Mouse (Mus musculus): Measurements from ENCODE around the gene Tbc1d4. TPM values are rescaled to one million over a fixed set of nuclear protein-coding genes. Genes with fewer than 3 reads are reported as not detected.

Gene Tbc1d4
- 8.1 and 9.8 TPM in 2 replicates for polyA plus RNA-seq (2012; rRNA removed)

DNA sequence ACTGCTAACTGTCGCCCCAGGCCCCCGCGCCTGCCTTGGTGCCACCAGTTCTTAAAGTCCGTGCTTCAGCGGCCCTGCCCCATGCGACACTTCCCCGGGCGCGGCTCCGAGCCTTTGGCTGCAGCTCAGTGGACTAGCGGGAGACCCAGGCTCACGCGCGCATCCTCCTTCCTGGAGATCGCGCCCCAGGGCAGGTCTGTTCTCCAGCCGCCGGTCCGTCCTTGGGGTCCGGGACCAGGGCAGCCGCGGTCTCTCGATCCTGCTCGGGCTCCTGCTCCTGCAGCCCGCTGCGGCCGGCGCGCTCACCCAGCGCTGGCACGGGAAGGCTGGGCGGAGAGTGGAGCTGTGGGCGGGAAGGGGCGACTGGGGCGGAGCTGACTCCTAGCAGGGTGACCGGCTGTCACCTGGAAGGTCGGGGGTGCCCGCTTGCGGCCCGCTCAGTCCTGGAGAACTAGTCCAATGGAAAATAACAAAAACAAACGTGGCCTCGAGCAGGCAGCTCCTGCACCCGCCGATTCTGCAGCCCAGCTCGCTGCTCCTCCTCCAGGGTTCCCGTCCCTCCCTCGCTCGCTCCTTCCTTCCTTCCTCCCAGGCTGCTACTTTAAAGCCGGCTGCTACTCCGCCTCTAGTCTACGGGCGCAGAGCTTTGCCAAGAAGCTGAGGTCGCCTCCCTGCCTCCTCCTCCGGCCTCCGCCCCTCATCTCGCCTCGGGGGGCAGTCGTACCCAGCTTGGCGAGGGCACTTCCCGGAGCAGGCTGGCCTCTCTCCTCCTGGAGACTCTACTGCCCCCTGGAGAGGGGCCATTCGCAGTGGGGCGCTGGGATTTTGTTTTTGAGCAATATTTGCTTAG is at the start of gene Tbc1d4:
TSS of gene Tbc1d4 (minus strand) at position 673 of the 850 bp plus-strand sequence.

DNA sequence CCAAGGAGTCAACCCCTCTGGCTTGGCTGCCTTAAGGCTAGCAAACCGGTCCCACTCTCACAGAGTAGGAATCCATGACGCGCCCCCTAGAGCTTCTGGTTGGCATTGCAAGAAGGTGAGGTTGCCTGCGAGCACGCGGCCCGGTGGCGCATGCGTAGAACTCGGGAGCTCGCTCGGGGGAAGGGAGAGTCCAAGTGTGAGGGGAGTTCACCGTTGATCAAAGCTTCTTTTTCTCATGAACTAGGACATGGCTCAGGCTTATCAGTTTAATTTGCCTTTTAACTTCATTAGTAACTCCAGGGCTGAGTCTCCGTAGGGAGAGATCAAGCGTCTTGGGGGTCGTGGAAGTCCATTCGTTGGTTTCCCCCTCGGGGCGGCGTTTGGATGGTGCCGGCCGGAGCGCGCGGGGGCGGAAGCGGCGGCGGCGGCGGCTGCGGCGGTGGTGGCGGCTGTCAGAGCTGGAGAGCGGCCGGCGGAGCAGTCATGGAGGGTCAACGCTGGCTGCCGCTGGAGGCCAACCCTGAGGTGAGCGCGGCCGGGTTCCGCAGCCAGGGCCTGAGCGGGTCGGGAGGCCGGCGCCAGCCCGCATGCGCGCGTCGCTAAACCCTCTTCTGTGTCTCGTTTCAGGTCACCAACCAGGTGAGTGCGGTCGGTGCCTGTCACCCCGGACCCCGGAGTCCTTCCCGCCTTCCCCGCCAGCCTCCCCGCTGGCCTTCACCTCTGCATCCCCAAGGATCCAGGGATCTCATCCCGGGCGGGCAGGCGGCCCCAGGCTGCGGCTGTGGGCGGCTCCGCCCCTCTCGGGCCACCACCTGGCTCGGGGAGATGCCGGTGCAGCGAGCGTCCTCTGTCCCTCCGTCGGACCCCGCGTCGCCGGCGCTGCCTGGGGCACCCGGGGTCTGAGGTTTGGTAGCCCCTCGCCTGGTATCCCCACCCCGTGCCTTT is 44.9 kb upstream of the Tbc1d4 start, which contains the start of gene Uchl3:
TSS of gene Uchl3 (plus strand) at position 387 of the 945 bp plus-strand sequence.

DNA sequence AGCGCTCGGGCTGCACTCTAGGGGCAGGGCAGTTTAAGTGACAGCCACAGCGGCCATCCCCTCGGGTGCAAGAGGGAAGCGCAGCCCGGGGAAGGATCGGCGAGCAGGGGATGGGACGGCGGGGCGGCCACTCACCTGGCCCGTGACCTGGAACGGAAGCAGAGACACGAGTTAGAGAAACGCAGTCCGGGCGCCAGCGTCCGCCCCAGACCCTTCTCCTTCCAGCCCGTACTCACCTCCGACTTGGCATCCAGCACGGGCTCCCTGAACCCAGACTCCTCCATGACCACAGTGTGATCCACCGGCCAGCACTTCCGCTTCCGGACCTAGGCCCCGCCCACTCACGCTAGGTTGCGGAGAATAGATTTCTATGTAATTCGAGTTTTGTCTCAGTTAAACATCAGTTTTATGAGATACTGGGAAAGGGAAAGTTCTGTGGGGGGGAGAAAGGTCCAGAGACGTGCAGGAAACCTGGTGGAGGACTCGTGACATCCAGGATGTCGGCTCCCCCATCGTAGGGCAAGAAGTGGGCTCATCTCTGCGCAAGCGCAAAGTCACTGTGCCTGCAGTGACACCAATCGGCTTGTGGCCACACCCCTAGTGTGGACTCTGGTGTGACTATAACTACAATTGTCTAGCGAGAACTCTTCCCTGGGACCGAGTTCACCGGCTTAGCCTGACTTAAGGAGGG is 31.3 kb upstream of the Tbc1d4 start, which contains the start of gene Commd6:
TSS of gene Commd6 (minus strand) at position 534 of the 691 bp plus-strand sequence.

Other genes with a start within 250 kb of the Tbc1d4 start
- 47.2 and 52.0 TPM in 2 replicates for gene Commd6, start 31.5 kb upstream of the Tbc1d4 start, polyA plus RNA-seq (2012; rRNA removed)
- gene Uchl3, start 44.8 kb upstream of the Tbc1d4 start, polyA plus RNA-seq (2012; rRNA removed), result 132 and 146 TPM in 2 replicates
- gene Gm9922, start 120.6 kb upstream of the Tbc1d4 start, polyA plus RNA-seq (2012; rRNA removed), result 0.34 and 0.55 TPM in 2 replicates
- gene Lmo7, start 120.8 kb upstream of the Tbc1d4 start, polyA plus RNA-seq (2012; rRNA removed), result 4.4 and 6.3 TPM in 2 replicates